Mouse (Mus musculus) intestine, embryonic 14.5 days (tissue): ENCODE measurements around the gene Gm6356. TPM values are rescaled to one million over a fixed set of nuclear protein-coding genes. Genes with fewer than 3 reads are reported as not detected.
"Not testable (repeated sequence)": the region's sequence is repeated elsewhere in the genome, so short reads cannot be mapped to it uniquely, and the experiment has no call there.

Experiments
- ATAC-seq: fragments of 200-750 bp; cut with Nextera tagmentation; replicated peaks from 2 replicates; pipeline ENCODE4 v1.8.0; 2017; ENCODE audit warnings: low read depth, moderate number of reproducible peaks, moderate TSS enrichment, moderate library complexity; ENCODE audit not compliant: low FRiP score, low TSS enrichment
- DNase-seq: peaks from one replicate; pipeline ENCODE4 v3.0.0-alpha.2; 2018; ENCODE audit warnings: low spot score
- H3K27ac ChIP-seq: fragments of 300-500 bp; sonication (generic); 2 replicates; pipeline ENCODE4 v1.5.1; 2014; ENCODE audit warnings: low read depth, mild to moderate bottlenecking, control low read depth
- H3K27me3 ChIP-seq: fragments of 300-500 bp; sonication (generic); replicated peaks from 2 replicates; pipeline ENCODE4 v1.6.1; 2014; ENCODE audit warnings: low read length, control low read depth; ENCODE audit not compliant: control insufficient read depth, insufficient read depth
- H3K36me3 ChIP-seq: fragments of 300-500 bp; sonication (generic); 2 replicates; pipeline ENCODE4 v1.6.1; 2014; ENCODE audit warnings: low read length, control low read depth; ENCODE audit not compliant: control insufficient read depth, insufficient read depth
- H3K4me1 ChIP-seq: fragments of 300-500 bp; sonication (generic); replicated peaks from 2 replicates; pipeline ENCODE4 v1.6.1; 2014; ENCODE audit warnings: low read length, control low read depth, mixed read lengths; ENCODE audit not compliant: control insufficient read depth, insufficient read depth
- H3K4me2 ChIP-seq: fragments of 300-500 bp; sonication (generic); 2 replicates; pipeline ENCODE4 v1.6.1; 2014; ENCODE audit warnings: low read length
- H3K4me3 ChIP-seq: fragments of 300-500 bp; sonication (generic); 2 replicates; pipeline ENCODE4 v1.5.1; 2014; ENCODE audit warnings: low read depth, low read length, control low read depth, mixed read lengths
- H3K9ac ChIP-seq: fragments of 300-500 bp; sonication (generic); 2 replicates; pipeline ENCODE4 v1.6.1; 2014; ENCODE audit warnings: mild to moderate bottlenecking, low read length
- H3K9me3 ChIP-seq: fragments of 300-500 bp; sonication (generic); 2 replicates; pipeline ENCODE4 v1.6.1; 2016; ENCODE audit warnings: low read length, control low read depth; ENCODE audit not compliant: control insufficient read depth
- WGBS: fragments of 180-500 bp; shearing (Covaris S2); extraction: QIAGEN DNeasy Blood & Tissue Kit; methylation state at CpG from one replicate; pipeline ENCODE4 v1.1.7; 2014; 5-methylcytosine and 5-hydroxymethylcytosine counted together
- polyA plus RNA-seq: library from polyadenylated mRNA; unstranded; fragments of >200 nt; fragmentation: Nextera tagmentation; extraction: Ambion mirVana; gene quantifications from 2 replicates; pipeline ENCODE4 v1.2.1, GENCODE M21; 2014

The Gm6356 gene
- not detected in 2 replicates for polyA plus RNA-seq

DNA sequence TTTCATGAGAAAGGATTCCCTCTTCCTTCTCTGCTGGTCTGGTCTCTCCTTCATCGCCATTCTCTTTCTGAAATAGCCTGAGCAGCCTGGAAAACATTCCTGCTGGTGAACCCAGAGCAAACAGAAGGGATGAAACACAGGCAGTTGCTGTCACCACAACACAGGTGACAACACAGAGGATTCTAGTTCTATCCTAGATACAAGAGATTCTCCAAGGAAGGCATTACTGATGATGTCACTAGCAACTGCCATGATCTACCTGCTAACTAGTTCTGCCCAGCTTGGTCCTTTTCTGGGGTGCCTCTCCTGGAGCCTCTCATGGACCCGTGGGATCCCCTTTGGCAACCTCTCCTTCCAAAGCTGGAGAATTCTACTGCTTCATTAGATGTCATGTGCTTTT, at the start of gene Gm6356:
Gene Gm6356, minus strand, starts transcription at position 101 of the 400 bp plus-strand sequence.
- H3K9ac ChIP-seq, ATAC-seq, H3K27me3 ChIP-seq, H3K9me3 ChIP-seq, DNase-seq, H3K4me3 ChIP-seq, H3K4me1 ChIP-seq, H3K27ac ChIP-seq, H3K36me3 ChIP-seq, H3K4me2 ChIP-seq: not testable (repeated sequence)
- 52% methylated on average over 1 of the region's 2 CpGs for WGBS

Other genes starting within 250 kb of the Gm6356 start
- gene Gm3636, start 231.5 kb downstream of the Gm6356 start, polyA plus RNA-seq = 5.6 and 5.8 TPM in 2 replicates
- gene Gm8362, start 199.4 kb downstream of the Gm6356 start, polyA plus RNA-seq = not detected in 2 replicates
- gene Gm3642, start 133.5 kb downstream of the Gm6356 start, polyA plus RNA-seq = not detected in 2 replicates
- gene Gm3667, start 83.9 kb downstream of the Gm6356 start, polyA plus RNA-seq = 1.2 and 1.5 TPM in 2 replicates
- gene Gm10406, start 53.6 kb upstream of the Gm6356 start, polyA plus RNA-seq = 1.1 and 1.3 TPM in 2 replicates
- not detected in 2 replicates for gene Gm3685, start 71.2 kb upstream of the Gm6356 start, polyA plus RNA-seq
- gene Gm3696, start 126.8 kb upstream of the Gm6356 start, polyA plus RNA-seq = 1.8 and 1.9 TPM in 2 replicates
- not detected in 2 replicates for gene Gm6676, start 151.6 kb upstream of the Gm6356 start, polyA plus RNA-seq
- gene Gm3512, start 200.7 kb upstream of the Gm6356 start, polyA plus RNA-seq = 3.0 and 5.2 TPM in 2 replicates
- gene Gm16434, start 220.7 kb upstream of the Gm6356 start, polyA plus RNA-seq = not detected in 2 replicates